Mouse (Mus musculus): Measurements from ENCODE around the gene Garnl3.

The Garnl3 gene

DNA sequence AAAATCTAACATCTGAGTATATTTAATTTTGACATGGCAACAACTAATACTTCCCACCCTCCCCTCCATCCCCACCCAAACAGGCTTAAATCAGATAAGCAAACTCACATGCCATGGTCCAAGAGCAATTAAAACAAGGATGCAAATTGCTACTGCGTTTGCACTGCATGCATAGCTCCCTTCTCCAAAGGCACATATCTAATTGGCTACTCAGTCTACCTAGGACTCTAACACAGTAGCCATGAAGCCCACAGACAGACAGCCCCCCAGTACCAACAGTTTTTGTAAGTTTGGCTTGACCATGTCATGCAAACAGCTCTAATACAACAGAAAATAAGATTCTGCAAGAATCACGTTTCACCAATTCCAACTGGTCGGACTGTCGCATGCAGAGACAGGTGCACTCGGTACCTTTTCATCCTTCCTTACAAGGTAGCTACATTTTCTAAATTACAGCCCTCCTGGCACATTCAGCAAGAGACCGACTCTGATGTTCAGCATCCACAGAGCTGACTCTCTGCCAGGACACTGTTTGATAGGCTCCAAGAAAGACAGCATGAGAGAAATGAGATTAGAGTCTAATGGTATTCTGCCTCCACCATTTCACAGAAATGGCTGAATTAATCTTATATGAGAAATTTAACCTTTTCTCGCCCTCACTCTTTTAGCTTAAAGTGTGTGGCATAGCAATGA is 44.6 kb downstream of the Garnl3 start:
- no peak for DNase-seq

DNA sequence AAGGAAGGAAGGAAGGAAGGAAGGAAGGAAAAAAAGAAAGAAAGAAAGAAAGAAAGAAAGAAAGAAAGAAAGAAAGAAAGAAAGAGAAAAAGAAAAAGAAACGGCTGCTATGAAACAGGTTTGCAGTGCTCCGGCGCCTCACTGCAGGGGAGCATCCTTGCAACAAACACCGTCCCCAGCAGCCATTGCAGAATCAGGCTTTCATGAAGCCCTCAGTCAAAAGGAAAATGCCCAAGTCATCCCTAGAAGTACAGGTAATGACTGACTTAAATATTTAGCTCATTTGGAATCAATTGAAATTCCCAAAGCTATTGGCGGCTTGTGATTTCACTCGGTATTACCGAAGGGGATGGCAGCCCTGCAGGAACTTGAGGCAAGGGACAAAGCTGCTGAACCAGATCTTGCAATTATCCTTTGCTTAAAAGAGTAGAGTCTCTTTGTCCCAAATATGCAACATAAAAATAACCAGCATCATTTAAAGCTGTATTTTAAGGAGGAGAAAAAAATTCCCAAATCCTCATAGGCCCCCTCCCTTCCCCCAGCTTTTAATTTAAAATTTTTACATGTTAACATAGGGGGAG is 45.3 kb downstream of the Garnl3 start:
- DNase-seq, result no peak

DNA sequence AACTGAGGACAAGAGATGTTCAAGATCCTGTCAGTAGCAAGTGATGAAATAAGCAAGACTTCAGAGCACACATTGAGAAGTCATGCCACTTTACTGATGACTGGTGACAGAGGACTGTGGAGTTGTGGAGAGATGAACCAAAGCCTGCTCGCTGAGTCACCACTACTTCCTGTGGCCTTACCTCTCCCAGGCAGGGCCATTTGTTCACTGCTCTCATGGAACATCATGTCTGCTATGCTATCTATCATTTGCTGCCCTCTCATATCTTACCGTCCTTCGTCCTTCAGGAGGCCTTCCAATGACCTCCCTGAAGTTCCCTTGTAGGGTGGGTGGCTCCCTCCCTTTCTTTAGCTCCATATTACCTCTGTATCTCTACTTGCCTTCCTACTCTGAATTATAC is 47.2 kb downstream of the Garnl3 start:
- no peak for DNase-seq

DNA sequence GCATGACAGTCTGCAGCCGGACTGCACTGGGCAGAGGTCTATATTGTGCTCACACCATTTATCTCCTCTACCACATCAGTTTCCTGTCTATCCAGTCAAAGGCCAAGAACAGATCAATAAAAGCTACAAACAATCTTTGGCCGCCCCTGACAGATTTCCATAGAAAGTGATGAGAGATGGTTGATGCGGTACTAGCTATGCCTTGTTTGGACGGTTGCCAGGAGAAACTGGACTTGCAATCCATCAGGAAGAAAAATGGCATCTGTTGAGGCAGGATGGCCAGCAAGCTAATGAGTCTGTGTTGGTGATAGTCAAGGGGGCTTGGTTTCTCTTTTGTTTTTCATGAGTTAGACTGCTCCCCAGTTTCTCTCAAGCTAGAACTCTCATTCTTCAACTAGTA is 51.3 kb downstream of the Garnl3 start:
- DNase-seq, result no peak

DNA sequence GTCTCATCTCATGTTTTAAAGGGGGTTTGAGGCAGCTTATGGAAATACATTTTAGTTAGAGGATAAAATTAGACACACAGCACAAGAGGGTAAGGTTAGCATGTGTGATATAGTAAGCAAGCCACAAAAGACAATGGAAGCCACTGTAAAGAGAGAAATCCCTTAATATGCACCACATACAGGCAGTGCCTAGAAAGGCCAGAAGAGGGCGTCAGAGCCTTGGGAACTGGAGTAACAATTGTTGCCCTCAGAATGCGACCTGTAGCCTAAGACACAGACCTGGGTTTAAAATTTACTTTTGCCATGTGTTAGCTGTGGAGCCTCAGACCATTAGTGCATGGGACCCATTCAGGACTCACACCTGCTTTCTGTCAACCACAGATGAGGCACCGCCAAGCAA is 54.2 kb downstream of the Garnl3 start:
- peak; percentile 46 for DNase-seq

DNA sequence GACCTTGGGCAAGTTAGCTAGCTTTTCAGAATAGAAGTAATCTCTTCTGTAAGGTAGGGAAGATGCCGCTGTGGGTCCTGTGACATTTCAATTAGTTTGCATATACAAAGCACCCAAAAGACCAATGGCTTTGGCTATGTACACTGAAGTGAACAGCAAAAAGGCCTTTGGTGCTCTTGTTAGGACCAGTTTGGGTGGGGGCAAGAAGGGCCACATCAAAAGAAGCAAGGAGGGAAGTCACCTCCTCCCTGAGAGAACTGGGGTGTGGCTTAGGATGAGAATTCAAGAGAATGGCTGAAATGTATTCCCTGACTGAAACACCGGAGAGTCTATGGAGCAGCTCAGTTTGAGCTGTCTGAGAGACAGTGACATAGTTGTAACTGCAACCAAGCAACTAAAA is 56.5 kb downstream of the Garnl3 start:
- no peak for DNase-seq

DNA sequence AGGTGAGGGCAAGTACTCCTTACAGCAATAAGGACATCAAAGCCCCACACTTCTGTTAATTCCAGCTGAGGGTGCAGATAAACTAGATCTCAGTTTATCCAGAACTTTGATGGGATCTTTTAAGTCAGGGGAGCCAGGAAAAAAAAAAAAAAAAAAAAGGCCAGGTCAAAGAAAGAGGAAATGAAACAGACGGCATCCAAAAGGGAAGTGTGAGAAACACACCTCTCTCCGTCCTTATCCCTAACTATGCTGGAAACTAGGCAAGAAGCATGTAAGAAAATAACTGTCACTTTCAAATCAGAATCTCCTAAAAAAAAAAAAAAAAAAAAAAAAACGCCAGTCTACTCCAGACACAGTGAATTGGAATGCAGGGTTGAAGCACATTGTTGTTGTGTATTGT is 57.3 kb downstream of the Garnl3 start:
- no peak for DNase-seq

DNA sequence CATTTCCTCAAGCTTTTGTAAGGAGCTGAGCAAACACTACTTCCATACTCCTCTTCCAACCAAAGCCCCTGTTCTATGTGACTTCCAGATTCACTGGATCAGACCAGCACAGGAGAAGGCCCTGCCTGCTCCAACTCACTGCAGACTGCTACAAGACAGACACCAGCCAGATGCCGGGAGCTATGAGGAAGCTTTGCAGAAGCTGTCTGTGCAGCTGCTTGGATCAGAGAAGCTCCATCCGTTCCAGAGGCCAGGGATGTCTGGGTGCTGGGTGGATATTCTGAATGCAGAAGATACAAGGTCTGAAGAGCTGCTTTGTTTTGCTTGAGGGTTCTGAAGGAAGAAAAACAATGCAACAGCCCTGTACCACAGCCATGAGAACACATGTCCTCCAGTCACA is 59.1 kb downstream of the Garnl3 start:
- no peak for DNase-seq

DNA sequence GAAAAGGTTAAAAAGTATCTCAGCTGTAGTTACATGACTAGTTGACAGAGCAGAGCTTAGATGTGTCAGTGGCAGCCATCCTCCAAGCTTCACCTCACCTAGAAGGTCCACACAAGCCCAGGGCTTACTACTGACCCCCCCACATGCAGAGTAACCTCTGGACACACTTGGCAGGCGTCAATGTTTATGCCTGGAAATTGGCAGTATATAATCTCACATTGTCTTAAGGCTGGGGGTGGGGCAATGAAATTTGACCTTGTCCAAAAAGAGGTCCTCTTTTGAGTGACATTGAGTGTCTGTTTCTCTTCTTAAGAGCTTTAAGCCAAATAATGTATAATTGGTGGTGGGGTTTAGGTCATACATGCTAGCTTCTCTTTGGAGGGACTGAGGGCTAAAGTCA is 65.8 kb downstream of the Garnl3 start:
- DNase-seq, result peak; percentile 18

DNA sequence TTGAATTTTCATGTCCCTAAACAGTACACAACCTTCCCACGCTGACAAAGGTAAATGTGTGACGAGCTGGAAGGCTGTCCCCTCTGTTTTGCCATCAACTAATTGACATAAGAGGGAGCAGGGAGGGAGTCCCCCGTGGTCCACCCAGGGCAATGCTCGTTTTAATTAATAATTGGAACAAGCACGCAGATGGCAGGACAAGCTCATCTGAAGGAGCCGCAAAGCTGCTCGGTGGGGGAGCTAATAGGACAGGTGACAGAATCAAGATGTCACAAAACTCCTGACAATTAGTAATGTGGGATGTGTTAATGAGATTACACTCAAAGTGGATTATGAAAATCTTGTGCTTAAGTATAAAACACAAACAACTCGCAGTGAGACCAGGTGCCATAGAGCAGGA is 68.7 kb downstream of the Garnl3 start:
- DNase-seq, result no peak

DNA sequence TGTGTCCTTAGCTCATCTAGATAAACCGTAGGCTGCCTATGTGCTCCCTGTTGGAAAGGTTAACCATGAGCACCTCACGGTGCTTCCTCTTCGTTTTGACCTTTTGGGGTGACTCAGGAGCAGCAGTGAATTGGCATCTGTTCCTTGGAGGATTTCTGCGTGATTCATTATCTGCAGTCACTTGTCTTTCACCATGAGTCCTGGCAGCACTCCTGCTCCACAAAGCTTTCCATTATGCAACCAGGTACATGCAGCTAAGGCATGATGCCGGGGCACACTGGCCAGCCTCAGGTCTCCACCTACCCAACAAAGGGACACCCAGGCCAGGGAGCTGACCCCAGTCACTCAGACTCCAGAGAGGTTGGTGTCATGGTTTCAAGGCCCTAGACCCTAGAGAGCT is 72.5 kb downstream of the Garnl3 start:
- DNase-seq, result no peak

DNA sequence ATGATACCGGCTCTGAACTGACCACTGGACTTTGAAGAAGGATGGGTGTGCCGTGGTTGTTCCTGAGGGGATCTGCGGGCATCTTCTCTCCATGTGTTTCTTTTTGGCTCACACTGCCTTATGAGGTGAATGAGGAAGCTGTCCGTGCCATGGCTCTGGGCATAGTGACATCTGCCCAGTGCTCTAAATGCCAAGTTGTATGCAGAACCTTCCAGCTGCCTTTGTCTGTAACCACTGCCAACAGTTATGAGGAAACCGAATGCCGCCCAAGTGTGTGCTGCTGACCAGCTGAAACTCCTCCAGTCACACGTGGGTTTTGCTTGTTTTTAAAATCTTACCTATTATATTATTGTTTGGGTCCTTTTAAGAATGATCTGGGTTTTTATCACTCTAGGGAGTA is 73.9 kb downstream of the Garnl3 start:
- DNase-seq, result peak; percentile 49

DNA sequence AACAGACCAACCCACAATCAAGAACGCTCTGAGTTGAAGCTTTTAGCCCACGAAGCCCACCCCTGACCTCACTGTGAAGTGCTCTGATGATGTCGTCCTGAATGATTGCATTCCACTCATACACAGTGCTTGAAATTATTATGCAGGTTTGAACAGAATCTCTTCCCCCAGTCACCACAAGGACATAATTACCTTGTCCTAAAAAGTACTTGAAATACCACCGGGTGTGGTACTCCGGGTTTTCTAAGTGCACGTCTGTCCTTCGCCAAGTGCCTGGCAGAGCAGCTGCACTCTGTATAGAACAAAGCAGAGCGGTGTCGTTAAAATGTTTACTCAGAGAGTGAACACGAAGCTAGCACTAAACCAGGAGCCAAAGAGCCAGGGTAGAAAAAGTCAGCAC is 77.5 kb downstream of the Garnl3 start:
- DNase-seq, result peak; percentile 4

DNA sequence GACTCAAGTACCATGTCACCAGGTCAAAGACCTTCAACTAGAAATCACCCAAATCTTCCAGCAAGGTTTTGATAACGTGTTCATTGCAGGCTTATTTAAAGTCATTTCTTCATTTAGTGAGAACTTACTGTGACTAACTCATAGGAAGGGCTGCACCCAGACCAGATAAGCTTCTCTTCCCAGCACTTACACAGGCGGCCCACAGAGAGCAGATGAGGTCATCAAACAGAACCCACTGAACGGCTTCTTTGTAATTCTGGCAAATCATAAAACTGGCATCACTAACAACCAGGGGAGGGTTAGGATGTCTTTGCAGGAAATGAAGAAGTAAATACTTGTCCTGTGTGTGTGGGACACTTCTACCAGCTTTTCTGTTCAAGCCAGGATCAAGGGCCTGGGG is 84.1 kb downstream of the Garnl3 start:
- DNase-seq, result no peak

DNA sequence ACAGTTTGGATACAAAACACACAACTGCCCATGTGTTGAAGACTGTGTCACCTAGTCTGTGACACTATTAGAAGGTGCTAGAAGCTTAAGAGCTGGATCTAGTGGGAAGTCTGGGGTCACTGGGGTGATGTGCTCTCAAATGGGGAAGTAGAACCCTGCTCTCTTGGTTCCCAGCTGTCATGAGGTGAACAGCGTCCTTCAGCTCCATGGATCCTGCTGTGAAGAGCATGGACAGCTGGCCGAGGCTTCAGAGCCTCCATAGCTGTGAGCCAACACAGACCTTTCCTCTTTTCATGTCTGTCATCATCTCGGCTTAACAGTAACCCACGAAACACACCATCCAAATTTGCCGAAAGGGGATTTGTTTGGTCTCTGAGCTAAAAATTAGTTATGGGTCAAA is 84.5 kb downstream of the Garnl3 start:
- no peak for DNase-seq

DNA sequence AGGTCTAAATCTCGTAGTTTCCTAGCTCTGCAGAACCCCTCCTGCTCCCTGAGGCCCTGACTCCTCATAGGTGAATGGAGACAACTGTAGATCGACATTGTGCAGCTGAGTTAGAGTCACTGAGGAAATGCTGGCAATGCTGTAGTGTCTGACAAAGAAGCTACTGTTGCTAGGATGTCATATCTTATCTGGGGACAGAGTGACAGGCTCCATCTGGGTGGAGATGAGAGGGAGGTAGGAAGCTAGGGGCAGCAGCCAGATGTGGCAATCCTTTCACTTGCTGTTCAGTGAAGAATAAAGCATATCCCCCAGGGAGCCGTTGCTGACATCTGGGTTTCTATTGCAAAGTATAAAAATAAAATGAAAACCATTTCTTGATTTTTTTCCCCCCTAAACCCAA is 85.6 kb downstream of the Garnl3 start:
- no peak for DNase-seq

DNA sequence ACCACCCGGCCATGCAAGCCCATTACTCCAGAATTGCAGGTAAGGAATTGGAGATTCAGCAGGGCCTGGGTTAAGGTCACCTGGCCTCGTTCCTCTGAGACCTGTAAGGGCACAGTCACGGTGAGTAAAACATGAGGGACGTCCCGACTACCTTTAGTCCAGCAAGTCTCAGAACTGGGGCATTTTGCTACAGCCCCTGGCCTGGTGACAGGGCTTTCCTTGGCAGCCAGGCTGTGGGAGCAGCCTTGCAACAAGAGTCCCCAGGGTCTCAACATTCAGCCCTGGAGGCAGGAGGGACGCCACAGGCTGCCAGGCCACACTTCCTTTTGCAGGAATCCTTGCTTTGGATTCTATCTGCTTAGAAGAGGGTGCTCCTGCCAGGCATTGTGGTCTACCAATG is 88.7 kb downstream of the Garnl3 start:
- DNase-seq, result no peak

DNA sequence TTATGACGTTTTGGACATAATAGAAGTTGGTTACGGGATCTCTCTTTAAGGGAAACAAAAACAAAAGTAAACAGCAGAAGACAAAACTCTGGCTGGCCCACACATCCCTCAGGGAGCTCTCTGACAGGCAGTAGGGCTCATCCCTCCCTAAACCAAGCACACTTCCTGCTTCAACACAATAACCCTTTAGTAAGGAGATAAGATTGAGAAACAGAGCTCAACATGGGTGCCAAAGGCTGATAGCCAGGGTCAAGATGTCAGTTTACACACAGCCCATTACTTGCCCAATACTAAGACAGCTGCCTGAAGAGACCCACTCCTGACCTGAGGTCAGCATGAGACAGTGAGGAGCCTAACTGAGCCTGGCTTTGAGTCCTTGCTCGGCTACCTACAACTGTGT is 89.9 kb downstream of the Garnl3 start:
- no peak for DNase-seq

DNA sequence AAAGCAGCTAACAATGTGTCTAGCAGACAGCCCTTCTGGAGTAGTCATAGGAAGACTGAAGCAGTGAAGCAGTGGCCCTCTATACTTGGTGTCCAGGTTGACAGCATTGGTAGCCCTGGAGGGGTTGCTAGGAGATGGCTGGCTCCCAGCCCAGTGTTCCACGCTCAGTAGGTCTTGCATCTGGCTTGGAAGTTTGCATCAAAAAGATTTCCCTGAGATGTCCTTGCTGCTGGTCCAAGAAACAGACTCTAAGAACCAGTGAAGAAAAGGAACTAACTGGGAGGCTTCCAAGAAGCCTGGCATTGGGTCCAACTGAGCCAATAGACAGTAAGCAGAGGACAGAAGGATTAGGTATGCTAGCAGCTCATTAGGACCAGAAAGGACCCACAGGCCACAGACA is 94.0 kb downstream of the Garnl3 start:
- no peak for DNase-seq

DNA sequence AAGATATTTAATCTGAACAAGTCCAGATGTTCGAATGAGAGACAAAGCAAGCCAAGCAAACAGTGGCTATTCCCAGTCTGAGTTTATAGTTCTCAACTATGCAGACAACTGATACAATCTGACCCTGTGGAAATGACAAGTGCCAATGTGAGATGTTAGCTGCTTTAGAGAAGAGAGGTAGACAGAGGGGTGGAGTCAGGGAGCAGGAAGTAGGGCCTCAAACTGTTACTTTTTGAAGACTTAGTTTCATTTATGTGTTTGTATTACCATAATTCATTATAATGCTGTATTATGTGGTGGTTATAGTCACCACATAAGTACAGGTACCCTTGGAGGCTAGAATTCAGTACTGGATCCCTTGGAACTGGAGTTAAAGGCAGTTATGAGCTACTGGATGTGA is 96.2 kb downstream of the Garnl3 start:
- DNase-seq, result no peak

DNA sequence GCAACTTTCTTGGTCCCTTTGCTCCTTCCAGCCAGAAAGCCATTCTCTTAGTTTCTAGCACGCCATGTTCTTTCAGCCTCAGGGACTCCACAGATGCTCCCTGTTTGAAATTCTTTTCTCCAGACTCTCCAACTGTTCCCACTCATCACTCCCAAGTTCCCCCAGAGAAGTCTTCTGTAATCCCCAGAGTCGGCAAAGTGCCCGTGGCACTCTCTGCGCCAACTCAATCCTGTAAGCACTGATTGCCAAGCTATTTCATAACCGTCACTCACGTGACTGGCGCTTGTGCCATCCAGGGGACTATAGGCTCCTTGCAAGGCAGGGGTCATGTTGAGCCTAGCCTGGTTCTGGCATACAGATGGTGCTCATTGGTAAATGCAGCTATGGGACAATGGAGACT is 98.2 kb downstream of the Garnl3 start:
- DNase-seq, result no peak

DNA sequence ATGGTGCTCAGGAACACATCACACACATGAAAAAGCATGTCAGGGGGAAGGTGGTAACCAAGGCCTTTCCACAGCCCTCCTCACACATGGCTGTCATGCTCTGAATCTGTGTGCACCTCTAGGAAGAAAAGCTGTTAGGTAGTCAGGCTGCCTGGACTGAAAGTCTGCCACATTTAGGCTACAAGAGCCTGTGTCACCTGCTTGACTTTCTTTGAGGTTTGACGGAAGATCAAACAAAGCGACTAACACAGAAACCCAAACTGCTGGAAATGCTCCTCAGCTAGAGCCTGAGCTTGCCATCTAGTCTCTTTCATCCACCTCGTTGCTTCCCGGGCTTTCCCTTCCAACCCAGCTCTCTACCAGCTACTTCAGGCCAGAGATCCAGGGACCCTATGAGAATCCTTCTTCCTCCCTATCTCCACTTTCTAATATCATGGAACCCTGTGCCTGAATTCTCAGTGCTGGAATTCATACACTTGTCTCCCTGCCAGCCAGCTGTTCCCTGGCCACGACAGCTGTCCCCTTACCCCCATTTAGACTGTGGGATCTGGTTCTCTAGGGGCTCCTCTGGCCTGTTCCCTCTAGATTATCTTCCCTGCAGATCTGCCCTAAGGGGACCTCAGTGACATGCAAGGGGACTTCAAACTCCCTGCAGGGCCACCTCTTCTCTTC is 98.9 kb downstream of the Garnl3 start:
- no peak for DNase-seq

DNA sequence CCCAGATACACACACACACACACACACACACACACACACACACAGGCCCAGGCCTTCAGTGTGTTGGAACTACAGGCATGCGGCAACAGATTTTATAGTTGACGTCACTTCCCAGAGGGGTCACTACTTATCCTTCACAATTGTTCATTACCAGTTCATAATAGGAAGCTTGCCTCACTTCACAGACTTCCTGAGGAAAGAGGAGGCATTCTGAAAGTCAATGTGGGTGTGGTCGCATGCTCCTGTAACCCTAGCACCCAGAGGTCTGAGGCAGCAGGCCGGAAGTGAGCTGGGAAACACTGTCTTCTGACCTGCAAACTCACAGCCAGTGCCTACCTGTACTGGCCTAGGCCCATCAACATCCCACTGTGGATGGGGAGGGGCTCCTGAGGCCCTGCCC is 106.4 kb downstream of the Garnl3 start:
- peak; percentile 8 for DNase-seq

DNA sequence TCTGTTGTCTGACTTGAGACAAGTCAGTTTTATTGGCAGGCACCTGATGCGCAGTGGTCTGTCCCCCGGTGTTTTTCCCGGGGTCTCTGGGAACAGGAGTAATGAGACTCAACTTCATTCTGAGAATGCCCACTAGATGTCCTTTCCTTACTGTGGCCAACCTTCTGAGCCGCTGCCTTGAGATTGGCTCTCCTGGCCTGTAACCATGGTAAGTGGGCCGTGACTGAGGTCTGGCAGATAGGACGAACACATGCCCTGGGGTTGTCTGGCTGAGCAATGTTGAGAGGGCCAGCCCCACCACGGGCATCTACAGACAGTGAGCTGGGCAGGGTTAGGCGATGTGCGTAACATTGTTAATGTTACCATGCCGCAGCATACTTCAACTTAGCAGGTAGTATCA is 106.9 kb downstream of the Garnl3 start:
- DNase-seq, result peak; percentile 3

DNA sequence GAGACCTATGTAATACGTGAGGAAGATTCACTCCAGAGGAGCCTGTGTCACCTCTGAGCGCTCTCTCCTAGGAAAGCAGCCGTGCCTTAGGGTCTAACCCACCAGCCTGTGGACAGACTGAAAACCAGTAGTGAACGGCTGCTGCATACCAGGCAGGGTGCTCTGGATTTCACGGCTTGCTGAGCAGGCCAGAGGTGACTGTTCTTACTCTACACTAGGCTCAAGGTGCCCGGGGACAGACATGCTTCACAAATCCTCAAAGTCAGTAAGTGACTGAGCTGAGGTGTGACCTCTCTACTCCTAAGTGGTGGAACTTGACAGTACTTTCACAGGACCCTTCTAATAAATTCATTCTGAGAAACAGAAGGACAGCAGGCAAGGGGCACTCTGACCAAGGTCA is 108.6 kb downstream of the Garnl3 start:
- DNase-seq, result no peak

All from lung, postnatal 14 days (tissue).